Mouse (Mus musculus): Measurements from ENCODE around the gene Lypd6. TPM values are rescaled to one million over a fixed set of nuclear protein-coding genes. Genes with fewer than 3 reads are reported as not detected.

Gene Lypd6
- polyA plus RNA-seq (2015; fragmentation: Nextera tagmentation; extraction: Ambion mirVana), result 0.28 and 0.36 TPM in 2 replicates

DNA sequence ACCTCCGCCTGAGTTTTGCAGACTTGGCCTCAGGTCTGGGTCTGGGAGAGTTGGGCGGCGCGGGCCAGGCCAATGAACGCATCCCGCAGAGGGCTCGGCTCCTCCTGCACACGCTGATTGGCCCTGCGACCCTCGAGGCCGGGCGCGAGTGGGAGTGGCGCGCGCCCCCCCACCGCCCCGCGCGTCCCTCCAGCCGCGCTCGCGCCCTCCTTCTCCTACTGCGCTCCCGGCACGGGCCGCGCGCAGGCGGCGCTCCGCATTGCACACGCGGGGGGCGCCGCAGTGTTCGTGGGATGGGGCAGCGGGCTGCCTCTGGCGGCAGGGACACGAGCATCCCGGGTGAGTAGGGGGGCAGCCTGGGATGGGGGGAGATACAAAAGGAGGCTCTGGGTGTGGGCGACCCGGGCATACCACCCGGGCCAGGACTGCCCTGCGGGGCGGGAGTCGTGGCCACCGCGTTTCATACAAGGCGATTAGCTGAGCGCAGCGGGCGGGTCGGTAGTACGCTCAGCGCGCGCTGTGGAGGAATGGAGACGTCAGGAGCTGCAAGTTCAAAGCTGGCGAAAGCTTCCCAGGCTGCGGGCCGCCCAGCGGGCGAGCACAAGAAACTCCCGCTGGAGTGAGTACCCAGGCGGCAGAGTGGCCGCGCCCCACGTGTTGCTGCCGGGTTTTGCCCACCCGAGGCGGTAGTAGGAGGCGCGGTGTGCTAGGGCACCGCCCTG is at the start of gene Lypd6:
Lypd6 (plus strand) TSS at position 184 of the 722 bp plus-strand sequence.
- no peak within 1 kb of the TSS for H3K9ac ChIP-seq
- 1% methylated on average over 76 of the region's 76 CpGs for WGBS (ENCODE audit: insufficient replicate concordance)
- peak; percentile 80 for ATAC-seq (ENCODE audit: low read depth)

DNA sequence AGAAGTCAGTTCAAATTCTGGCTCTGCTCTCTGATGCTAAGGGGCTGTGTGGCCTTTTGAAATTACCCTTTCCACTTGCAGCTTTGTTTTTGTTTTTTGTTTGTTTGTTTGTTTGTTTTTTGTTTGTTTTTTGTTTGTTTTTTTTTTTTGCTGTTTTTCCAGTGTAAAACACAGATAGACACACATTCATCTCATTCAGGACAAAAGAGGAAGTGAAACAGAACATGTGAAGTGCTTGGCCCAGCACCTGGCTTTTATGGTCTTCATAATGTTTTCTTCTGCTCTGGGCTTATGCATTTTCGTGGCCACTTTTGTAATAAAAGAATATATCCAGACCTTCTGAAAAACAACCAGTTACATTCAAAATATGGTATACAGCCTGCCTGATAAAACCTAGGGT is 46.8 kb upstream of the Lypd6 start:
- no peak for DNase-seq

More for the DNA sequence above, at the start of gene Lypd6:
- H3K36me3 ChIP-seq, result no peaks in the 10 kb centered on the region
- no peaks in the 10 kb centered on the region for H3K9me3 ChIP-seq (replicated peaks)
- no peak for DNase-seq
- peaks cover 38% of the 10 kb centered on the region for H3K27me3 ChIP-seq
- peak within 1 kb of the TSS; percentile 55 for H3K4me3 ChIP-seq (replicated peaks)
- H3K4me1 ChIP-seq (replicated peaks), result no peaks in the 10 kb centered on the region
- peak within 1 kb of the TSS; percentile 67 for H3K4me2 ChIP-seq
- H3K27ac ChIP-seq, result no peak within 1 kb of the TSS

DNA sequence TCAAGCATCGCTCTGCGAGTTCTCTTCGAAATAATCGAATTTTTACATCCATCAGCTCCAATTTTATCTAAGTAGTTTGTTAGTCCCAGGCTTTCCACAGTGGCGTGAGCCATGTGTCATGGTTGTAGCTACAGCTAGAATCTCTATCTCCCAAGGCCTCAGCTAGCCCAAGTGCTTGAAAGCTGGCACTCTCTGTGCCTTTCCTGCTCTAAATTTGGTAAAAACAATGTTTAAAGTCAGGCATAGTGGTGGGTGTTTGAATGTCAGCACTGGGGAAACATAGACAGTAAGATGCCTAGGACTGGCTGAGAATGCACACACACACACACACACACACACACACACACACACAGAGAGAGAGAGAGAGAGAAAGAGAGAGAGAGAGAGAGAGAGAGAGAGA is 40.7 kb upstream of the Lypd6 start:
- ATAC-seq (ENCODE audit: low read depth) (no peak), DNase-seq (no peak)
- WGBS (ENCODE audit: insufficient replicate concordance), result 70% methylated on average over 5 of the region's 5 CpGs

More for the DNA sequence above, 46.8 kb upstream of the Lypd6 start:
- Histone ChIP-seq H3K27ac (no peak overlapping the region), H3K4me1 (replicated peaks) (no peaks in the 10 kb centered on the region), H3K27me3 (no peaks in the 10 kb centered on the region), H3K9me3 (replicated peaks) (no peaks in the 10 kb centered on the region), H3K4me2 (no peak overlapping the region), H3K9ac (no peak overlapping the region), H3K36me3 (no peaks in the 10 kb centered on the region), H3K4me3 (replicated peaks) (no peak overlapping the region)
- 40% methylated on average over 1 of the region's 1 CpGs for WGBS (ENCODE audit: insufficient replicate concordance)
- ATAC-seq (ENCODE audit: low read depth), result no peak

DNA sequence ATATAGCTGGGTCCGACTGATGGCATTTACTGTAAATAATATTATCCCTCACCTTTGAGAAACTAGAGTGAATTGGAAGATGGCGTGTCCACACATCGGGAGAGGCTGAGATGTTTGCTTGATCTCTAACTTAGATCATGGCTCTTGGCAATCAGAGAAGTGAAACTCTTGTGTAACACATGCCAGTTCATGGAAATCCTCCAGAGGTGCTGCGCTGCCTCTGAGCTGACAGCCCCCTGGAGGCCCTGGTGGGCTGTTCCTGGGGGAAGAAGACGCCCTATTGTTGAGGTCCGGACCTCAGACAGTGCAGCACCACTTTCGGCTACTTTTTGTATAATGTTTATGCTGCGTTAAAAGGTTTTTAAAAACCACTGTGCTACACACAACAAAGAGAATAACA is 37.3 kb upstream of the Lypd6 start:
- Histone ChIP-seq H3K36me3 (no peaks in the 10 kb centered on the region), H3K9me3 (replicated peaks) (no peaks in the 10 kb centered on the region), H3K4me3 (replicated peaks) (no peak overlapping the region), H3K9ac (no peak overlapping the region), H3K4me2 (no peak overlapping the region), H3K27me3 (no peaks in the 10 kb centered on the region), H3K27ac (no peak overlapping the region), H3K4me1 (replicated peaks) (no peaks in the 10 kb centered on the region)
- 59% methylated on average over 8 of the region's 8 CpGs for WGBS (ENCODE audit: insufficient replicate concordance)
- DNase-seq, result no peak
- ATAC-seq (ENCODE audit: low read depth), result no peak

More for the DNA sequence above, 40.7 kb upstream of the Lypd6 start:
- Histone ChIP-seq H3K27ac (no peak overlapping the region), H3K9ac (no peak overlapping the region), H3K27me3 (no peaks in the 10 kb centered on the region), H3K4me2 (no peak overlapping the region), H3K4me1 (replicated peaks) (no peaks in the 10 kb centered on the region), H3K9me3 (replicated peaks) (no peaks in the 10 kb centered on the region), H3K36me3 (no peaks in the 10 kb centered on the region), H3K4me3 (replicated peaks) (no peak overlapping the region)

DNA sequence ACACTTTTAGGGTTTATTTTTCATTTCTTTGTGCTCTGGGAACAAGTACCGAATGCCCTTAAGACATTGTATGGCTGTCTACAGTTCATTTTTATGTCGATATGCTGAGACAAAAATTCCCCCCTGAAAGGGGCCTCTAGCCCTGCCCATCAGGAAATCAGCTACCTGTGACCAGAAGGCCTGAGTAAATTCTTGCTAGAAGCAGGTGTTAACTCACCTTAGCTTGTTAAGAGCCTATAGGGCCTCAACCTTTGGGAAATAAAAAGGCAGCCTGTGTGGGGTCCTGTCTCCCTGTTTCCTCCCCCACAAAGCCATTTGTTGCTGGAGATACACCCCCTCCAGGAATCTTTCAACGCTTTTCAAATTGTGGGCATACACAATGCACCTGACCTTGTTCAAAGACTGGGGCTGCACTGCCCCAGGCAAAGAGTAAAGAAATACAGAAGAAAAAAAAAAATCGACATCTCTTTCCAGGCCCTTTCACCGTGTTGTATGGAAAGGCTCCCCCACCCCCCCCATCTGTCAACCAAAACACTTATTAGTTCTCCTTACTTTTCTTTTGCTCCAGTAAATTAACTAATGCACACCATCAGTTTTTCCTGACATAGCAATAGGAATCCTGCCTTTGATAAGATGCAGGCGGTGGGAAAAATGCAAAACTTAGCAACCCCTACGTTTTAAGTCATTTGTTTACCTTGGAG is 21.9 kb upstream of the Lypd6 start:
- no peak overlapping the region for H3K4me3 ChIP-seq (replicated peaks)
- no peaks in the 10 kb centered on the region for H3K4me1 ChIP-seq (replicated peaks)
- no peak for DNase-seq
- no peaks in the 10 kb centered on the region for H3K27me3 ChIP-seq
- 52% methylated on average over 7 of the region's 7 CpGs for WGBS (ENCODE audit: insufficient replicate concordance)
- no peaks in the 10 kb centered on the region for H3K36me3 ChIP-seq
- H3K9ac ChIP-seq, result no peak overlapping the region
- no peaks in the 10 kb centered on the region for H3K9me3 ChIP-seq (replicated peaks)
- H3K4me2 ChIP-seq, result no peak overlapping the region
- no peak overlapping the region for H3K27ac ChIP-seq
- no peak for ATAC-seq (ENCODE audit: low read depth)

DNA sequence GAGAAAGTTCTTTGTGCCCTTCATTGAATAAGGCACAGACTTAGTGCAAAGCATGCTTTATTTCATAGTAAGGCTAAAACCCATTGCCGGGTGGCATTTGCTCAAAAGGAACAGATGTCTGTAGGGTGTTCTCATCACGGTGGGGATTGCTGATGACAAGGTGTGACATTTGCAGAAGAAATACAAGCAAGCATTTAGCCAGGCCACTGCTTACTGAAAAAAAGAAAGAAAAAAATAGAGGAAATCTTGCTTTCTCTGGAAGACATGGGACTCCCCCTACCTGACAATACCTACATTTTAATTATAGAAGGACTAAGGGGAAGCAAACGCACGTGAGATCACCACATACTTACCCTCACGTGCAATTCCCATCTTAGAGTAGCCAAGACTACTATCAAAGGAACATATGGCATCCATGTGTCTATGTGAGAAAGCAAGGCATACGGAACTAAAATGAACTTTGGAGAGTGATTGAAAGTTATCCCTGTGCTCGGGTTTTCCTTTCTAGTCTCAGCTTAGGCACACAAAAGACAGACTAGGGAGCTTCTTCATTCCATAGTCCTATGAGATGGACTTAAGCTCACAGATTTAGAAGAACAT is 21.3 kb upstream of the Lypd6 start:
- ATAC-seq (ENCODE audit: low read depth) (no peak), DNase-seq (no peak)
- Histone ChIP-seq H3K27me3 (no peaks in the 10 kb centered on the region), H3K9me3 (replicated peaks) (no peaks in the 10 kb centered on the region), H3K4me1 (replicated peaks) (no peaks in the 10 kb centered on the region), H3K36me3 (no peaks in the 10 kb centered on the region), H3K4me3 (replicated peaks) (no peak overlapping the region), H3K27ac (no peak overlapping the region), H3K4me2 (no peak overlapping the region), H3K9ac (no peak overlapping the region)
- 63% methylated on average over 7 of the region's 7 CpGs for WGBS (ENCODE audit: insufficient replicate concordance)

DNA sequence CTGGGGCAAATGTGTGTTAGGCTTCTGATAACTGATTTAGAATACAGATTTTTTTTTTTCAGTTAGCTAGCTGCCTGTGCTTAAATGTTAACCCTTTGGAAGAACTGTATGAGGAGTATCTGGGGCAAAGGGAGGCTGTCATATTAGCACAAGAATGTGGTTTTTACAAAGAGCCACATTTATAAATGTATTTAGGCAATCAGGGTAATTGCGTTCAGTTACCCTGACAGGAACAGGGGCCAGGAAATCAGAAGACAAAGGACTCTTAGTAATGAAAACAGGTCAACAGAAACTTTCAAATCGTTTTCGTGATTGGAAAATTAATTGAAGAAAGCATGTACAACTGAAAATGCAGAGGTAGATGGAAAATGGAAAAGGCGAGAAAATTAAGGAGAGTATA is 20.4 kb upstream of the Lypd6 start:
- ATAC-seq (ENCODE audit: low read depth), result no peak
- no peak overlapping the region for H3K4me2 ChIP-seq

DNA sequence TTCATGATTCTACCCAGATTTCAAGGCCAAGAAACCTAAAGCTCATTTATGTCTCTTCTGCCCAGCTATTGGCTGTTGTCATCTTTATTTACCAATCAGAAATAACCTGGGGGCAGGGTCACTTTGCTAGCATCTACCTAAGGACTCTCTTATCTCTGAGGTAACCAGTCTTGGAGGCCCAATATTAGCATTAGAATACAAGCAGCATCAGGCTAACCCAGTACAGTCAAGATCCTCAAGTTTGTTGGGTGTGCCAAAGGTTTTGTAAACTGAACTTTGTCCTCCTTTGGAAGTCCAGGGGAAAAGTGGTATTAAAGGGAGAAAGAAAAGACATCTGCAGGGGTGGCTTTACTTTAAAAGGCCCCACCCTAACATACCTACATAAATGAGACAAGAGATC is 17.8 kb upstream of the Lypd6 start:
- no peaks in the 10 kb centered on the region for H3K27me3 ChIP-seq

More for the DNA sequence above, 20.4 kb upstream of the Lypd6 start:
- no peak for DNase-seq
- Histone ChIP-seq H3K9me3 (replicated peaks) (no peaks in the 10 kb centered on the region), H3K9ac (no peak overlapping the region), H3K27me3 (no peaks in the 10 kb centered on the region), H3K4me3 (replicated peaks) (no peak overlapping the region), H3K4me1 (replicated peaks) (no peaks in the 10 kb centered on the region), H3K27ac (no peak overlapping the region), H3K36me3 (no peaks in the 10 kb centered on the region)
- WGBS (ENCODE audit: insufficient replicate concordance), result 69% methylated on average over 4 of the region's 4 CpGs

DNA sequence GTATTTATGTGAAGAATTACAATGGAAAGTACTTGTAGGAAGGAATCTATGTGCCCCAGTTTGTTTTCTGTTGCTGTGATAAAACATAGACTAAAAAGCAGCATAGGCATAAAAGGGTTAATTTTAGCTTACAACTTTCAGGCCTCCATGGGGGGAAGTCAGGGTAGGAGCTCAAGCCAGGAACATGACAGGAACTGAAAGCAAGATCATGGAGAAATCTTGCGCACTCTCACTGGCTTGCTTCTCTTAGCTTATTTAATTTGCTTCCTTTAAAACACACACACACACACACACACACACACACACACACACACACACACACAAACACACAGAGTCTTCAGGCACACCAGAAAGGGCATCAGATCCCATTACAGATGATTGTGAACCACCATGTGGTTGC is 12.3 kb upstream of the Lypd6 start:
- Histone ChIP-seq H3K27ac (no peak overlapping the region), H3K27me3 (no peaks in the 10 kb centered on the region), H3K4me1 (replicated peaks) (no peaks in the 10 kb centered on the region), H3K9me3 (replicated peaks) (no peaks in the 10 kb centered on the region), H3K4me3 (replicated peaks) (no peak overlapping the region), H3K4me2 (no peak overlapping the region), H3K36me3 (no peaks in the 10 kb centered on the region), H3K9ac (no peak overlapping the region)
- DNase-seq, result no peak
- ATAC-seq (ENCODE audit: low read depth), result no peak
- WGBS (ENCODE audit: insufficient replicate concordance), result 81% methylated on average over 1 of the region's 1 CpGs

More for the DNA sequence above, 17.8 kb upstream of the Lypd6 start:
- Histone ChIP-seq H3K27ac (no peak overlapping the region), H3K4me3 (replicated peaks) (no peak overlapping the region), H3K9me3 (replicated peaks) (no peaks in the 10 kb centered on the region), H3K4me2 (no peak overlapping the region), H3K9ac (no peak overlapping the region), H3K36me3 (no peaks in the 10 kb centered on the region), H3K4me1 (replicated peaks) (no peaks in the 10 kb centered on the region)
- ATAC-seq (ENCODE audit: low read depth) (no peak), DNase-seq (no peak)

DNA sequence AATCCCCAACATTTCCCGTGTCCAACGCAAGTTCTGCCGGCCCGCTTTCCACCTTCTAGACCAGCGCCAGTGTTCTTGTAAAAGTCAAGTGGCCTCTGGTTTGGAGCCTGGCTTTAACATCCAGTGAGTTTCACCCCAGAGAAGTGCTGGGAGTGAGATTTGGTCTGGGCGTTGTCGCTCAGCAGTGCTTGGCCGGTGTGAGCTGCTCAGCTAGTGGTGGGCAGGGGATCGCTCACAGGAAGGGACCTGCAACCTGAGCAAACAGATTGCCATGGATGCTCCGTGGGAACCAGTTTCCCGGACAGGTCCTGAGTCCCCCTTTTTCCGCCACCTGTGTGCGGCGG is 355 bp upstream of the Lypd6 start:
- ATAC-seq (ENCODE audit: low read depth) (peak; percentile 15), DNase-seq (no peak)
- Histone ChIP-seq H3K4me3 (replicated peaks) (peak overlapping the region; percentile 55), H3K4me2 (peak overlapping the region; percentile 67), H3K4me1 (replicated peaks) (no peaks in the 10 kb centered on the region), H3K27ac (no peak overlapping the region), H3K27me3 (peaks cover 38% of the 10 kb centered on the region), H3K36me3 (no peaks in the 10 kb centered on the region), H3K9ac (no peak overlapping the region), H3K9me3 (replicated peaks) (no peaks in the 10 kb centered on the region)
- 3% methylated on average over 14 of the region's 14 CpGs for WGBS (ENCODE audit: insufficient replicate concordance)

DNA sequence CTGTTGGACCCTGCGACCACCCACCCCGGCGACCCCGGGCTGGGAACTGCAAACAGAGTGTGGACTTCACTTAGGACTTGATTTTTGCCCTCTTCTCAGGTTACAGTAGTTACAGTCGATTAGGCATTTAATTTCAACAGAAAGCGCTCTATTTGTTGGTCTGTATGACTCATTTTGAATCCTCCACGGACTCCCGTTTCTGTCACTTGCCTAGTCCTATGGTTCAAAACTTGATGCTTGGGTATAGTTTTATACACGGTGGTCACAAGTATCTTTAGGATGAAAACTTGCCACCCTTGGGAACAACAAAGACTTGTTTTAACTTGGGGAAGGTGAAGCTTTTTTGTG is 713 bp downstream of the Lypd6 start:
- no peak for DNase-seq
- no peaks in the 10 kb centered on the region for H3K4me1 ChIP-seq (replicated peaks)
- peak overlapping the region; percentile 67 for H3K4me2 ChIP-seq
- peak overlapping the region; percentile 55 for H3K4me3 ChIP-seq (replicated peaks)
- H3K36me3 ChIP-seq, result no peaks in the 10 kb centered on the region
- no peak overlapping the region for H3K9ac ChIP-seq
- no peak overlapping the region for H3K27ac ChIP-seq
- H3K27me3 ChIP-seq, result peaks cover 38% of the 10 kb centered on the region
- no peak for ATAC-seq (ENCODE audit: low read depth)
- WGBS (ENCODE audit: insufficient replicate concordance), result 3% methylated on average over 9 of the region's 9 CpGs
- H3K9me3 ChIP-seq (replicated peaks), result no peaks in the 10 kb centered on the region
